Mouse (Mus musculus) inflammation-experienced regulatory T-cells, adult 6 months (primary cell): Measurements from ENCODE around the gene Tbc1d10b. TPM values are rescaled to one million over a fixed set of nuclear protein-coding genes. Genes with fewer than 3 reads are reported as not detected.
"Not testable (repeated sequence)": the region's sequence is repeated elsewhere in the genome, so short reads cannot be mapped to it uniquely, and the experiment has no call there.

Experiments used
- ATAC-seq: one replicate; pipeline ENCODE4 v1.8.0; 2017
- polyA plus RNA-seq, 3 experiments: library from polyadenylated mRNA; unstranded; fragments of 100-300 nt; shearing (Covaris generic); gene quantifications; one replicate each; pipeline ENCODE4 v1.2.1; 2017

The Tbc1d10b gene
- polyA plus RNA-seq: 10 to 100 TPM; 13.2 to 16.6 (median 13.6) TPM

DNA sequence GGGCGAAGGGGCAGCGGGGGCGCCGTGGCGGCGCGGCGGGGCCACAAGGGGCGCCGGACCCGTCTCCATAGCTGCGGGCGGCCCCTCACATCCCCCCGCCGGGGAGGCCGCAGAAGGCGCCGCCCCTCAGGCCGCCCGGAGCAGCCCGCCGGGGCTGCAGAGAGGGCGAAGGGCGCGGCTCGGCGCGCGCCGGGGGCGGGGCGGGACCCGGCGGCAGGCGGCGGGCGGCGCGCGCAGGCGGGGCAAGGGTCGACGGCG is at the start of gene Tbc1d10b:
Tbc1d10b (minus strand) TSS at position 174 of the 258 bp plus-strand sequence.
- no peak for ATAC-seq

GRCm38 (mm10) chr7:127256518-127256917 is 48.2 kb upstream of the Tbc1d10b start:
- ATAC-seq: no peak

DNA sequence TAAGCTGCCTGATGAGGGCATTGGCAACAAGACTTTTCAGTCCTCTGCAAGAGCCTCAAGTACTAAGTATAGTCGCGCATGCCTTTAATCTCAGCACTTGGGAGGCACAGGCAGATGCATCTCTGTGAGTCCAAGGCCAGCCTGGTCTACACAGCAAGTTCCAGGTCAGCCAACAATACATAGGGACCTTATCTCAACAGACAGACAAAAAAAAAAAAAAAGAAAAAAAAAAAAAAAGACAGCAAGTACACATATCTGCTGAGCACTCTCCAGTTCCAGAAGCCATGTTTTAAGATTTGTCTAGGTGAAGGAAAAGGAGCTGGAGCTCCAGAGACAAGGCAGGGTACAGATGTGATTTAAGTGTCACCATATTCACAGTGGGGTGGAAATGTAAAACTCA is 47.7 kb upstream of the Tbc1d10b start:
- ATAC-seq: no peak

- ATAC-seq: no peak
Observed at GRCm38 (mm10) chr7:127255008-127255407, 46.7 kb upstream of the Tbc1d10b start.

GRCm38 (mm10) chr7:127253821-127254769 is 45.8 kb upstream of the Tbc1d10b start:
- peak; percentile 90 for ATAC-seq

- no peak for ATAC-seq
Observed at GRCm38 (mm10) chr7:127253341-127253740, 45.1 kb upstream of the Tbc1d10b start.

GRCm38 (mm10) chr7:127252414-127252813 is 44.1 kb upstream of the Tbc1d10b start:
- ATAC-seq: no peak

DNA sequence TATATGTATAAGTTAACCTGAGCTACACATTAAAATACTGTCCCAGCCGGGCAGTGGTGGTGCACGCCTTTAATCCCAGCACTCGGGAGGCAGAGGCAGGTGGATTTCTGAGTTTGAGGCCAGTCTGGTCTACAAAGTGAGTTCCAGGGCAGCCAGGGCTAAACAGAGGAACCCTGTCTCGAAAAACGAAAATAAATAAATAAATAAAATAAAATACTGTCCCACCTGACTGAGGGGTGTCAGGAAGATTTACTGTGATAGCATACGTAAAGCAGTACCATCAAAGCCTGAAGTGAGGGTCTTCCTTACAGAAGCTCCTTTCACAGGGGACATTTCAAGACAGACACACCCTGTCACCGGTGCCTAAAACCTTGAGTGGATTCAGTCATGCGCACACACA is 42.2 kb upstream of the Tbc1d10b start:
- not testable (repeated sequence) for ATAC-seq

- no peak for ATAC-seq
Observed at GRCm38 (mm10) chr7:127244658-127245510, 36.6 kb upstream of the Tbc1d10b start.

- peak; percentile 75 for ATAC-seq
Observed at GRCm38 (mm10) chr7:127243870-127244657, 35.8 kb upstream of the Tbc1d10b start, which contains the start of gene Zfp771. Zfp771 (plus strand) TSS chr7:127244274.

GRCm38 (mm10) chr7:127243361-127243867 is 35.1 kb upstream of the Tbc1d10b start:
- ATAC-seq: no peak

- no peak for ATAC-seq
Observed at GRCm38 (mm10) chr7:127234777-127235176, 26.5 kb upstream of the Tbc1d10b start.

- no peak for ATAC-seq
Observed at GRCm38 (mm10) chr7:127233765-127234164, 25.5 kb upstream of the Tbc1d10b start.

GRCm38 (mm10) chr7:127233368-127233749 is 25.1 kb upstream of the Tbc1d10b start:
- ATAC-seq: peak; percentile 30

GRCm38 (mm10) chr7:127232622-127233367 is 24.5 kb upstream of the Tbc1d10b start, which contains the start of the genes Zfp553 and Sept1:
Zfp553 (plus strand) TSS chr7:127233061.
Sept1 (minus strand) TSS chr7:127233130.
- ATAC-seq: peak; percentile 81

GRCm38 (mm10) chr7:127231826-127232621 is 23.8 kb upstream of the Tbc1d10b start:
- peak; percentile 12 for ATAC-seq

DNA sequence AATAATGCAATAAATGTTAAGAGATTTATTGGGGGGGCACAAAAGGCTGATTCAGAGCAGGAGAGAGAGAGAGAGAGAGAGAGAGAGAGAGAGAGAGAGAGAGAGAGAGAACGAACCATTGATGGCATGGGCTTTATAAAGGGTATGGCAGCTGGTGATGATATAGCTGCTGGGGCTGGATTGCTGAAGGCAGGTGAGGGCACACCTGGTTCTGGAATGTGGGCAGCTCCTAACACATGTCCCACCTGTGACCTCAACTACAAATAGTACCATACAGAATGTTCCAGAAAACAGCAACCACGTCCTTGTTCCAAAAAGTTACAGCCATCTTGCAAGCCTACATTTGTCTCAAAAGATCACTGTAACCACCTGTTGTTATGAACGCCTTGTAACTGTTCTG is 23.1 kb upstream of the Tbc1d10b start:
- ATAC-seq: no peak

GRCm38 (mm10) chr7:127228615-127229303 is 20.5 kb upstream of the Tbc1d10b start:
- ATAC-seq: peak; percentile 52

DNA sequence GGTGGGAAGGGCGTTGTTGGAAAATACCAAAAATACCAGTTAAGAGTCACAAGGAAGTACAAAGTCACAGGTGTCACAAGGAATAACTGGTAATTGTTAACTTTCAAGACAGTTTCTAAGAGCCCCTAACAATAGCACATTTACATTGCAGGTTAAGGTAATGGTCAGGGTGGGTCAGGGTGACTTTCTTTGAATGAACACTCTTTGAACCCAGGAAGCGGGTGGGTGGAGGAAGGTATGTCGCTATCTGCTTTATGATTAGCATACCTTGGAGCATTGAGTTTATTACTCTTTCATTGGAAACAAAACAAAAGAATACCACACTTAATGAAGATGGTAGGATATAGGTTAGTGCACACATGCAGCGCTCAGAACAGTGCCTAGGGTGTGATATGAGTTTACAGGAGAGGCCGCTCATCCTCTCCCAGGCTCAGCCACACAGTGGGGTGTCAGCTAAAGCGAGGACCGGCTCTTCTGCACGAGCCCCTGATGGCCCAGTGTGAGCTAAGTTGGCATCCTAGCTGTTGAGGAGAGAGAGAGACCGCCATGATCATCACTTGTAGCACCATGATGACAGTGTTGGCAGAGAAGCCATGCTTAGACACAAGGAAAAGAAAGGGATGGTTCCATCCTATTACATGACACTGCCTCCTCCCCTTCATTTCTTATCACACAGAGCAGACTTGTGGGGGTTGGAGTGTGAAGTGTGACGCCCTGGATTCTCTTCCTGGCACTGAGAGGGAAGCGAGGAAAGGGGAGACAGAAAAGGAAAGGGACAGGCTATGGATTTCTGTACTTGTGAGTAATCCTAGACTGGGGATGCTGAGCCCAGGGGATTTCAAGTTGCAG is 17.1 kb upstream of the Tbc1d10b start:
- ATAC-seq: no peak
